Mouse (Mus musculus) midbrain, embryonic 14.5 days (tissue): ENCODE data around the gene Vipr2. TPM values are rescaled to one million over a fixed set of nuclear protein-coding genes. Genes with fewer than 3 reads are reported as not detected.

ENCODE experiments used
- ATAC-seq: fragments of 200-750 bp; cut with Nextera tagmentation; 2 replicates; pipeline ENCODE4 v1.8.0; 2017; ENCODE audit warnings: moderate number of reproducible peaks, moderate library complexity; ENCODE audit not compliant: low FRiP score, low TSS enrichment
- DNase-seq: peaks from one replicate; pipeline ENCODE4 v3.0.0-alpha.2; 2015
- H3K27ac ChIP-seq: fragments of 300-500 bp; sonication (generic); replicated peaks from 2 replicates; pipeline ENCODE4 v1.5.1; 2014; ENCODE audit warnings: mild to moderate bottlenecking, low read depth, low read length, moderate library complexity
- H3K27me3 ChIP-seq: fragments of 300-500 bp; sonication (generic); 2 replicates; pipeline ENCODE4 v1.6.1; 2014; ENCODE audit warnings: low read length, control low read depth, mixed read lengths; ENCODE audit not compliant: control insufficient read depth, insufficient read depth
- H3K36me3 ChIP-seq: fragments of 300-500 bp; sonication (generic); 2 replicates; pipeline ENCODE4 v1.6.1; 2014; ENCODE audit warnings: low read length, control low read depth; ENCODE audit not compliant: control insufficient read depth, insufficient read depth
- H3K4me1 ChIP-seq: fragments of 300-500 bp; sonication (generic); 2 replicates; pipeline ENCODE4 v1.6.1; 2014; ENCODE audit warnings: mild to moderate bottlenecking, antibody characterized with exemption, low read length, control low read depth; ENCODE audit not compliant: control insufficient read depth, insufficient read depth
- H3K4me2 ChIP-seq: fragments of 300-500 bp; sonication (generic); 2 replicates; pipeline ENCODE4 v1.6.1; 2014; ENCODE audit warnings: mild to moderate bottlenecking, low read length, moderate library complexity
- H3K4me3 ChIP-seq: fragments of 300-500 bp; sonication (generic); replicated peaks from 2 replicates; pipeline ENCODE4 v1.5.1; 2014; ENCODE audit warnings: low read depth, low read length
- H3K9ac ChIP-seq: fragments of 300-500 bp; sonication (generic); replicated peaks from 2 replicates; pipeline ENCODE4 v1.6.1; 2014; ENCODE audit warnings: mild to moderate bottlenecking, low read length, moderate library complexity
- H3K9me3 ChIP-seq: fragments of 300-500 bp; sonication (generic); 2 replicates; pipeline ENCODE4 v1.6.1; 2016; ENCODE audit warnings: low read length, control low read depth, mixed read lengths; ENCODE audit not compliant: control insufficient read depth
- WGBS: fragments of 180-500 bp; shearing (Covaris S2); extraction: QIAGEN DNeasy Blood & Tissue Kit; methylation state at CpG from one replicate; pipeline ENCODE4 v1.1.7; 2014; 5-methylcytosine and 5-hydroxymethylcytosine counted together
- polyA plus RNA-seq: library from polyadenylated mRNA; unstranded; fragments of >200 nt; fragmentation: Nextera tagmentation; extraction: Ambion mirVana; gene quantifications from 2 replicates; pipeline ENCODE4 v1.2.1, GENCODE M21; 2014

The Vipr2 gene
- polyA plus RNA-seq, 1 experiment from 2014 or later, result 0.97 TPM

DNA sequence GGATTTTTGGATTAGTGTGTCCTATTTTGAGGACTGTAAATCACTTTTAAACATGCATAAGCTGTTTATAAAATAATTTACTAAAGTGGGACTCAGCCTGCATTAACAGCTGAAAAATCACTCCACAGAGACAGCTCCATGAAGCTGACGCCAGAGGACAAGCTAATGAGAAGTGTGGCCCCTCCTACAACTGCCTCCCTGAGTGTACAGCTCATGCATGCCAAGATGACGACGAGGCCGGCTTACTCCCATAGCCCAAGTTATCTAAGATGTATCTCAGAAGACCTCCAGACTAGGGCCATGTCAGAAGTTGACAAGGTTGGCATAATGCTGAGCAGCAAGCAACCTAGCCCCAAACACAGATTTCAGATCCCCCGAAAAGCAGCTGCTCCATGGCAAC, 81.7 kb downstream of the Vipr2 start:
- ATAC-seq (no peak), DNase-seq (no peak)

GRCm38 (mm10) chr12:116159695-116160094, 82.2 kb downstream of the Vipr2 start:
- no peak for ATAC-seq
- Histone ChIP-seq H3K4me3 (no peak overlapping the region), H3K27ac (no peak overlapping the region), H3K36me3 (no peaks in the 10 kb centered on the region), H3K9me3 (no peaks in the 10 kb centered on the region), H3K4me1 (no peaks in the 10 kb centered on the region), H3K27me3 (no peaks in the 10 kb centered on the region), H3K9ac (no peak overlapping the region), H3K4me2 (no peak overlapping the region)
- DNase-seq, result no peak
- 88% methylated on average over 2 of the region's 2 CpGs for WGBS

More for the DNA sequence above, 81.7 kb downstream of the Vipr2 start:
- Histone ChIP-seq H3K9me3 (no peaks in the 10 kb centered on the region), H3K4me3 (no peak overlapping the region), H3K4me1 (no peaks in the 10 kb centered on the region), H3K27ac (no peak overlapping the region), H3K4me2 (no peak overlapping the region), H3K27me3 (no peaks in the 10 kb centered on the region), H3K9ac (no peak overlapping the region), H3K36me3 (no peaks in the 10 kb centered on the region)
- 86% methylated on average over 5 of the region's 5 CpGs for WGBS

DNA sequence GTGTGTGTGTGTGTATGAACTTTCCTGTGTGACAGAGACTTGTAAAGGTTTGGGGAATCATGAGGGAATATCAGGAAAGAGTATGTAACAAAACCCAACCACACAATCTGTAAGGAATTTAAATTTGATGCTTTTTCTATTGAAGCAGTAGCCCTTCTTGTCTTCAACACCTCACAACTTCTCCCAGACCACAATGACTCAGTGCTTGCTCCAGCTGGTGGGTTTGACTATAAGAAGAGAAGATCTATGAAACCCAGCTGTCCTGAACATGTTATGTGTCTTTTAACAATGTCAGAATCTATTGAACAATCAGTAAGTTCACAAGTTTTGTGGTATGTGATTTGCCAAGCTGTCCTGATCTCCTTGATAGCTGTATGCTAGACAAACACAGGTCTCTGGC, 87.8 kb downstream of the Vipr2 start:
- Histone ChIP-seq H3K9me3 (no peaks in the 10 kb centered on the region), H3K4me3 (no peak overlapping the region), H3K27me3 (no peaks in the 10 kb centered on the region), H3K9ac (no peak overlapping the region), H3K27ac (no peak overlapping the region), H3K36me3 (no peaks in the 10 kb centered on the region), H3K4me2 (no peak overlapping the region), H3K4me1 (no peaks in the 10 kb centered on the region)
- ATAC-seq, result no peak
- DNase-seq, result no peak

- no peak overlapping the region for H3K27ac ChIP-seq
- ATAC-seq (no peak), DNase-seq (no peak)
- no peaks in the 10 kb centered on the region for H3K36me3 ChIP-seq
- 88% methylated on average over 5 of the region's 5 CpGs for WGBS
- no peak overlapping the region for H3K4me2 ChIP-seq
- H3K4me1 ChIP-seq, result no peaks in the 10 kb centered on the region
- no peaks in the 10 kb centered on the region for H3K9me3 ChIP-seq
- no peak overlapping the region for H3K4me3 ChIP-seq
- H3K9ac ChIP-seq, result no peak overlapping the region
- no peaks in the 10 kb centered on the region for H3K27me3 ChIP-seq
Measured at GRCm38 (mm10) chr12:116169666-116170065, 92.1 kb downstream of the Vipr2 start.

- WGBS, result 96% methylated on average over 3 of the region's 3 CpGs
- no peak for ATAC-seq
Measured at GRCm38 (mm10) chr12:116176930-116177329, 99.4 kb downstream of the Vipr2 start.

GRCm38 (mm10) chr12:116181436-116182050, 104.0 kb downstream of the Vipr2 start:
- no peak for DNase-seq
- Histone ChIP-seq H3K27ac (no peak overlapping the region), H3K9ac (no peak overlapping the region), H3K36me3 (no peaks in the 10 kb centered on the region), H3K27me3 (no peaks in the 10 kb centered on the region), H3K4me2 (no peak overlapping the region), H3K4me3 (no peak overlapping the region), H3K9me3 (no peaks in the 10 kb centered on the region), H3K4me1 (no peaks in the 10 kb centered on the region)
- 83% methylated on average over 4 of the region's 4 CpGs for WGBS
- no peak for ATAC-seq

More at GRCm38 (mm10) chr12:116176930-116177329, 99.4 kb downstream of the Vipr2 start:
- DNase-seq, result no peak
- Histone ChIP-seq H3K36me3 (no peaks in the 10 kb centered on the region), H3K27me3 (no peaks in the 10 kb centered on the region), H3K27ac (no peak overlapping the region), H3K9ac (no peak overlapping the region), H3K4me1 (no peaks in the 10 kb centered on the region), H3K9me3 (no peaks in the 10 kb centered on the region), H3K4me3 (no peak overlapping the region), H3K4me2 (no peak overlapping the region)

GRCm38 (mm10) chr12:116182376-116182775, 104.8 kb downstream of the Vipr2 start:
- Histone ChIP-seq H3K4me3 (no peak overlapping the region), H3K4me1 (no peaks in the 10 kb centered on the region), H3K9ac (no peak overlapping the region), H3K27me3 (no peaks in the 10 kb centered on the region), H3K27ac (no peak overlapping the region), H3K9me3 (no peaks in the 10 kb centered on the region), H3K4me2 (no peak overlapping the region), H3K36me3 (no peaks in the 10 kb centered on the region)
- ATAC-seq (no peak), DNase-seq (peak; percentile 18)

DNA sequence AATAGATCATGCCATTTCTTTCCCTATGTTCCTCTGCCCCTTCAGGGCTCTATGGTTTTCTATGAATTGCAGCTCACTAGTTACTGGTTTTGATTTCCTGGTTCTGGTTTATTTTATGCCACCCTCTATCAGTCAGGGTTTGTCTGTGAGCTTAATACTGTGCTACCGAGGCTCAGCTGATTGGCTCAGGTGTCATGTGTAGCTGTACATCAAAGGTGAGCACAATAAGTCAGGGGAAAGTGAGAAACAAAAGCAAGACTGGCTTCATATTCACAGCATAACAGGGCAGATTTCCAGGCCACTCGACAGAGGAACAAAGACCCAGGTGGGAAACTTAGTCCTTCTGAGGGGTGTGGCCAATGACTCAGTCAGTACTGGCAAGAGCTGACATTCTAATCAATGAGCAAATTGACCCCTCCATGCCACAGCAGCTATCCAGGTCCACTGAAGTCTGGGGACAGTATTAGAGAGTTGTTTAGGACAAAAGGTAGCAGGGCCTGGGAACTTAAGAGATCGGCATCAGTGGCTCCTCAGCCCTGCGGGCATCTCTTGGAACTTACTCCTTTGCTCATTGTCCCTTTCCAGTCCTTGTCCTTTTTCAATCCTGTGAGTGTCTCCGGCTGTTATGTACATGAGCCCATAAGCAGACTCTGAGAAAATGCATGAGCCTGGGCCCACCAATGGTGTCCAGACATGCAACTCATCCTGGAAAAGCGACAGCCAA, 105.8 kb downstream of the Vipr2 start:
- ATAC-seq, result no peak
- H3K27me3 ChIP-seq, result no peaks in the 10 kb centered on the region
- WGBS, result 78% methylated on average over 6 of the region's 6 CpGs

GRCm38 (mm10) chr12:116193952-116194351, 116.4 kb downstream of the Vipr2 start:
- no peak for DNase-seq
- no peak overlapping the region for H3K4me3 ChIP-seq
- no peak overlapping the region for H3K4me2 ChIP-seq
- no peaks in the 10 kb centered on the region for H3K9me3 ChIP-seq
- H3K27ac ChIP-seq, result no peak overlapping the region
- H3K9ac ChIP-seq, result no peak overlapping the region
- no peak for ATAC-seq
- no peaks in the 10 kb centered on the region for H3K4me1 ChIP-seq
- 44% methylated on average over 6 of the region's 6 CpGs for WGBS
- H3K36me3 ChIP-seq, result no peaks in the 10 kb centered on the region
- H3K27me3 ChIP-seq, result no peaks in the 10 kb centered on the region

More for the DNA sequence above, 105.8 kb downstream of the Vipr2 start:
- Histone ChIP-seq H3K4me2 (no peak overlapping the region), H3K27ac (no peak overlapping the region), H3K4me3 (no peak overlapping the region), H3K9me3 (no peaks in the 10 kb centered on the region), H3K9ac (no peak overlapping the region), H3K36me3 (no peaks in the 10 kb centered on the region), H3K4me1 (no peaks in the 10 kb centered on the region)
- no peak for DNase-seq
